Mouse (Mus musculus) stomach, postnatal 0 days (tissue): ENCODE data around the gene Vsig2.

ENCODE experiments used
- CTCF ChIP-seq: IDR thresholded peaks from 2 replicates; pipeline ENCODE4 v1.5.1; 2016; ENCODE audit warnings: antibody characterized with exemption, low read depth, mild to moderate bottlenecking, moderate library complexity
- EP300 ChIP-seq: optimal IDR thresholded peaks from 2 replicates; pipeline ENCODE3; 2016; ENCODE audit warnings: antibody characterized with exemption

GRCm38 (mm10) chr9:37518991-37519390, 20.1 kb upstream of the Vsig2 start:
- TF ChIP-seq CTCF (no peak), EP300 (no peak)
